Mouse (Mus musculus) stomach, embryonic 15.5 days (tissue): ENCODE data around the gene Ubtf. TPM values are rescaled to one million over a fixed set of nuclear protein-coding genes. Genes with fewer than 3 reads are reported as not detected.
A peak's percentile ranks its signal among the peaks of the same experiment; 100 is the strongest.
"Not testable (repeated sequence)": the region's sequence is repeated elsewhere in the genome, so short reads cannot be mapped to it uniquely, and the experiment has no call there.

ENCODE experiments used
- ATAC-seq: fragments of 200-750 bp; cut with Nextera tagmentation; 2 replicates; pipeline ENCODE4 v1.8.0; 2017; ENCODE audit warnings: low read depth, moderate number of reproducible peaks, moderate TSS enrichment; ENCODE audit not compliant: insufficient read depth, low FRiP score
- H3K27ac ChIP-seq: fragments of 300-500 bp; sonication (generic); 2 replicates; pipeline ENCODE4 v1.5.1; 2015; ENCODE audit warnings: mild to moderate bottlenecking, inconsistent platforms
- H3K27me3 ChIP-seq: fragments of 300-500 bp; sonication (generic); replicated peaks from 2 replicates; pipeline ENCODE4 v1.6.1; 2015; ENCODE audit warnings: inconsistent platforms
- H3K36me3 ChIP-seq: fragments of 300-500 bp; sonication (generic); 2 replicates; pipeline ENCODE4 v1.6.1; 2015; ENCODE audit warnings: inconsistent platforms
- H3K4me1 ChIP-seq: fragments of 300-500 bp; sonication (generic); 2 replicates; pipeline ENCODE4 v1.6.1; 2015; ENCODE audit warnings: inconsistent platforms
- H3K4me2 ChIP-seq: fragments of 300-500 bp; sonication (generic); 2 replicates; pipeline ENCODE4 v1.6.1; 2015; ENCODE audit warnings: mild to moderate bottlenecking, inconsistent platforms
- H3K4me3 ChIP-seq: fragments of 300-500 bp; sonication (generic); replicated peaks from 2 replicates; pipeline ENCODE4 v1.5.1; 2015; ENCODE audit warnings: inconsistent platforms
- H3K9ac ChIP-seq: fragments of 300-500 bp; sonication (generic); 2 replicates; pipeline ENCODE4 v1.6.1; 2015; ENCODE audit warnings: inconsistent platforms
- H3K9me3 ChIP-seq: fragments of 300-500 bp; sonication (generic); 2 replicates; pipeline ENCODE4 v1.6.1; 2016; ENCODE audit warnings: inconsistent platforms
- WGBS: fragments of 180-500 bp; shearing (Covaris S2); methylation state at CpG from one replicate; pipeline ENCODE4 v1.1.7; 2015; 5-methylcytosine and 5-hydroxymethylcytosine counted together
- polyA plus RNA-seq: library from polyadenylated mRNA; unstranded; fragments of >200 nt; fragmentation: Nextera tagmentation; extraction: Ambion mirVana; gene quantifications from 2 replicates; pipeline ENCODE4 v1.2.1, GENCODE M21; 2015

The Ubtf gene
- polyA plus RNA-seq, 1 experiment from 2014 or later: 82.7 TPM

DNA sequence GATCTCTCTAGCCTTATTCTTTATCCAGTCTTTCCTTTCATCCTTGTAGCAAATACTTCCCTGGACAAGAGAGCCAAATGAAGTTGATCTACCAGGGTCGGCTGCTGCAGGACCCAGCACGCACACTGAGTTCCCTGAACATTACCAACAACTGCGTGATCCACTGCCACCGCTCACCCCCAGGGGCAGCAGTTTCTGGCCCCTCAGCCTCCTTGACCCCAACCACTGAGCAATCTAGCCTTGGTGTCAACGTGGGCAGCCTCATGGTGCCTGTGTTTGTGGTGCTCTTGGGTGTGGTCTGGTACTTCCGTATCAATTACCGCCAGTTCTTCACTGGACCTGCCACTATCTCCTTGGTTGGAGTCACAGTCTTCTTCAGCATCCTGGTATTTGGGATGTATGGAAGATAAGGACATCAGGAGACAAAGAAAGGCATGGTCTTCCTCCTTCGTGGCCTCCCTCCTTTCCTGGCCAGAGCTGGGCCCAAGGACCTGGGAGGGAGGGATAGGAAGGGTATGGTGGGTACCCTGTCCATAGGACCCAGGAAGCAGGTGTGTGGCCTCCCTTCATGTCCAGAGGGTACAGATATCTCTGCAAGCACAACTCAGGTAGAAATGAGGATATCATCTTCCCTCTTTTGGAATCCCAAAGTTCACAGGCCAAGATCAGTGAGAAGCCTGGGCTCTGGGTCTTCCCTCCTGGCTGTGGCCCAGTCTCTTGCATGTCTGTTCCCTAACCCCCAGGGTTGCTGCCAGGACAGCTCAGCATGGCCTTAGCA is 31.3 kb downstream of the Ubtf start:
- 84% methylated on average over 8 of the region's 8 CpGs for WGBS
- no peaks in the 10 kb centered on the region for H3K27me3 ChIP-seq
- H3K4me1 ChIP-seq: peaks cover 20% of the 10 kb centered on the region; the same call in 1 of the 2 replicates
- H3K36me3 ChIP-seq: peaks cover 44% of the 10 kb centered on the region
- H3K9me3 ChIP-seq: no peaks in the 10 kb centered on the region
- H3K27ac ChIP-seq: no peak overlapping the region
- no peak for ATAC-seq
- H3K4me3 ChIP-seq: no peak overlapping the region
- H3K4me2 ChIP-seq: no peak overlapping the region
- no peak overlapping the region for H3K9ac ChIP-seq

DNA sequence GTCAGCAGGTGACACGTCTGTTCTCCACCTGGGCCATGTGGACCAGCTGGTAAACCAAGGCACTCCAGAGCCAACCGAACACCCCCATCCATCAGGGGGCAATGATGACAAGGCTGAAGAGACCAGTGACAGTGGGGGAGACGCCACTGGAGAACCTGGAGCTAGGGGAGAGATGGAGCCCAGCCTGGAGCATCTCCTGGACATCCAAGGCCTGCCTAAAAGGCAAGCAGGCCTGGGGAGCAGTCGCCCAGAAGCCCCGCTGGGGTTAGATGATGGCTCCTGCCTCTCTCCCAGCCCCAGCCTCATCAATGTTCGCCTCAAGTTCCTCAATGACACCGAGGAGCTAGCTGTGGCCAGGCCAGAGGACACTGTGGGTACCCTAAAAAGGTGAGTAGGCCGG is 32.1 kb downstream of the Ubtf start:
- Histone ChIP-seq H3K9ac (no peak overlapping the region), H3K4me3 (no peak overlapping the region; the same call in 1 of the 2 replicates), H3K36me3 (peaks cover 37% of the 10 kb centered on the region), H3K27me3 (no peaks in the 10 kb centered on the region), H3K4me2 (no peak overlapping the region), H3K27ac (no peak overlapping the region), H3K9me3 (no peaks in the 10 kb centered on the region), H3K4me1 (peaks cover 20% of the 10 kb centered on the region; the same call in 1 of the 2 replicates)
- 84% methylated on average over 8 of the region's 8 CpGs for WGBS
- no peak for ATAC-seq

DNA sequence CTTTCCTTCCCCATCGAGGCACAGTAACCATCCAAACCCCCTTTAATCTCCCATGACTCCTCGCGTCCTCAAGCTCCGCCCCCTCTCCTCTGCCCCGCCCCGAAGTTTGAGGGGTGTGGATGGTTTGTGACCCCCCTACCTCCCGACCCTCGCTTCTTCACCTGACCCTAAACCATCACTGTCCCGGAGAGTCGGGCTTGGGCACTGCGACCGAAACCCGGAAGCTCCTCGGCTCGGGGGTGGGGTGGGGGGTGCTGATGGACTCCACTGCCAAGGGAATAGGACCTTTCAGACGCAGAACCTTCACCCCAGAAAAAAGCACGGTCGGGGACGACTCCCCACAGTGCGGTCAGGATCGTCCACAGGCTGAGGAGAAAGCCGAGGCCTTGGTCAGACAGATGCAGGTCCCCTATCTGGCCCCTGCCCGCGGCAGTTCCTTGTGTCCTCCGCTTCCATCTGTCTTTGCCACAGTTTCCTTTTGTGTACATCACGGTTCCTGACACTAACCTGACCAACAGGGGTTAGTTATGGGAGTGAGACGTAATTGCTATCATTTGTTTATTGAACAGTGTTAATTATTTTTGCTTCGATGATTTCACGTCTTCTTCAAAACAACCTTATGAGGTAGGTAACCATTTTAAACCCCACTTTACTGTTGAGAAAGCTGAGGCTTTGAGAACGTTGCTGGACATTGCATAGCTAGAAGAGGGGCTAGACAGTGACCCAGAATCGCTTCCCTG is 34.3 kb downstream of the Ubtf start:
- Histone ChIP-seq H3K4me2 (peak overlapping the region; percentile 69), H3K4me1 (peaks cover 20% of the 10 kb centered on the region; the same call in 1 of the 2 replicates), H3K27ac (peak overlapping the region; percentile 88), H3K27me3 (no peaks in the 10 kb centered on the region), H3K9me3 (no peaks in the 10 kb centered on the region), H3K36me3 (peaks cover 17% of the 10 kb centered on the region), H3K9ac (peak overlapping the region; percentile 76), H3K4me3 (peak overlapping the region; percentile 71)
- WGBS: 2% methylated on average over 31 of the region's 31 CpGs
- ATAC-seq: peak; percentile 69

DNA sequence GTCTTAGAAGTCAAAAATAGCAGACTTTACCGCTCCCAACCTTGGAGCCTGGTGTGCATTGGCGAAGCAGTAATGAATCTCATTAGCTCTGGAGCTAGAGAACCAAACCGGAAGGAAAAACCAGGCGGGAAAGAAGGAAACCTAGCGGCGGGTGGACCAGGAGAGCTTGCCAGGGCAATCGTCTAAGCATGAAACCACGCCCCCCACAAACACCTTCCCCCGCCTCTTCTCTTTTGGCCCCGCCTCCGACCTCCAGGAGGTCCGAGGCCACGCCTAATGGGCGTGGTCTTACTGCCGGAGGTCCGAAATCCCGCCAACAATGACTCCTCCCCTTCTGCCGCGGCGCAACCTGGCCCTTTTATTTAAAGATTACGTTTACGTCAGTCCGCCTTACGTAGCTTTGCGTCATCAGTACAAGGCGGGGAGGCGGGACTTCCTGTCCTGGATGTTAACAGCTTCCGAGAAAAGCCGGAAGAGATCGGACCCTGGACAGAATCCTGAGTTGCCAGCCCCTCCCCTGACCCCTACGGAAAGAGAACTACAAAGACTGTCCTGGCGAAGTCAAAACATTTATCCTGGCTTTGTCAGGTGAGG is 34.9 kb downstream of the Ubtf start, which contains the start of gene Tmub2:
Gene Tmub2, plus strand, starts transcription at position 431 of the 594 bp plus-strand sequence.
- Histone ChIP-seq H3K4me1 (peaks cover 15% of the 10 kb centered on the region; the same call in 1 of the 2 replicates), H3K9ac (peak within 1 kb of the TSS; percentile 76), H3K9me3 (no peaks in the 10 kb centered on the region), H3K36me3 (peaks cover 17% of the 10 kb centered on the region), H3K4me2 (peak within 1 kb of the TSS; percentile 69), H3K27ac (peak within 1 kb of the TSS; percentile 88), H3K4me3 (peak within 1 kb of the TSS; percentile 71), H3K27me3 (no peaks in the 10 kb centered on the region)
- WGBS: under 1% methylated on average over 32 of the region's 32 CpGs
- peak; percentile 92 for ATAC-seq

DNA sequence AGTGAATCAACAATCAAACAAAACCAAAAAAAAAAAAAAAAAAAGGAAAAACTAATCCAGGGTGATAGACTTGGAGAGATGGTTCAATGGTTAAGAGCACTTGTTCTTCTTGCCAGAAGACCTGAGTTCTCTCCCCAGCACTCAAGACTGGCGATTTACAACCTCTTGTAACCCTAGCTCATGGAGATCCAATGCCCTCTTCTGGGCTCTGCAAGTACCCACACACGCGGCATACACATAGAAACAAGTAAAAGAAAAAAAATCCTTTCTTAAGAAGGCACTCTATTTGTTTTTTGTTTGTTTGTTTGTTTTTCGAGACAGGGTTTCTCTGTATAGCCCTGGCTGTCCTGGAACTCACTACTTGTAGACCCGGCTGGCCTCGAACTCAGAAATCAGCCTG is 35.6 kb downstream of the Ubtf start:
- H3K27ac ChIP-seq: peak overlapping the region; percentile 88
- no peaks in the 10 kb centered on the region for H3K27me3 ChIP-seq
- no peak for ATAC-seq
- no peaks in the 10 kb centered on the region for H3K9me3 ChIP-seq
- peak overlapping the region; percentile 71 for H3K4me3 ChIP-seq
- peak overlapping the region; percentile 69 for H3K4me2 ChIP-seq
- H3K4me1 ChIP-seq: 0 out of 2 replicates have a peak, but pooled peaks cover 9% of the 10 kb centered on the region
- whole genome bisulfite sequencing: 79% methylated on average over 6 of the region's 6 CpGs
- H3K36me3 ChIP-seq: peaks cover 16% of the 10 kb centered on the region
- no peak overlapping the region for H3K9ac ChIP-seq

DNA sequence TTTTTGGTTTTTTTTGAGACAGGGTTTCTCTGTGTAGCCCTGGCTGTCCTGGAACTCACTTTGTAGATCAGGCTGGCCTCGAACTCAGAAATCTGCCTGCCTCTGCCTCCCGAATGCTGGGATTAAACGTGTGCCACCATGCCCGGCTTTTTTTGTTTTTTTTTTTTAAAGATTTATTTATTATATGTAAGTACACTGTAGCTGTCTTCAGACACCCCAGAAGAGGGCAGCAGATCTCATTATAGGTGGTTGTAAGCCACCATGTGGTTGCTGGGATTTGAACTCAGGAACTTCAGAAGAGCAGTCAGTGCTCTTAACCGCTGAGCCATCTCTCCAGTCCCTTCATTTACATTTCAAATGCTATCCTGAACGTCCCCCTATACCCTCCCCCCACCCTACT is 39.3 kb downstream of the Ubtf start:
- not testable (repeated sequence) for H3K9me3 ChIP-seq, H3K36me3 ChIP-seq, ATAC-seq, H3K27me3 ChIP-seq, H3K27ac ChIP-seq, H3K4me3 ChIP-seq, H3K9ac ChIP-seq, H3K4me2 ChIP-seq
- 76% methylated on average over 6 of the region's 6 CpGs for whole genome bisulfite sequencing
- peaks cover 13% of the 10 kb centered on the region; the same call in 1 of the 2 replicates for H3K4me1 ChIP-seq

DNA sequence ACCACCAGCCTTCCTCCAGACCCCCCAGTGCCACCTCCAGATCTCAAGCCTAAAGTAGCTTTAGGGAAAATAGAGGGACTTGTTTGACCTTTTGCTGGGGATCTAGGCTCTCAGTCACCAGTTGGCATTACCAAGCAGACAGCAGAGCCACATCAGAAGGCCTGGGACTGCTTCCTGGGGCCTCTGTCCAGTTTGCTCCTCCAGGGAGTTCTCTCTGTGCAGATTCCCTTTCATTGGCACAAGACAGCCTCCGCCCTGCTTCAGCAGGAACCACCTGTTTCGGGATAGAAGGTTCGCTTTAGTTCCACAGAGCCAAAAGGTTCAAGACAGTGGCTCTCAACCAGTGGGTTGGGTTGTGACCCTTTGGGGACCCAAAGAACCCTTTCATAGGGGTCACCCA is 39.9 kb downstream of the Ubtf start:
- 82% methylated on average over 3 of the region's 3 CpGs for WGBS
- no peaks in the 10 kb centered on the region for H3K9me3 ChIP-seq
- H3K4me2 ChIP-seq: no peak overlapping the region
- no peaks in the 10 kb centered on the region for H3K36me3 ChIP-seq
- H3K27me3 ChIP-seq: no peaks in the 10 kb centered on the region
- no peak overlapping the region for H3K9ac ChIP-seq
- H3K4me1 ChIP-seq: peaks cover 13% of the 10 kb centered on the region; the same call in 1 of the 2 replicates
- ATAC-seq: no peak
- no peak overlapping the region for H3K27ac ChIP-seq
- H3K4me3 ChIP-seq: no peak overlapping the region

DNA sequence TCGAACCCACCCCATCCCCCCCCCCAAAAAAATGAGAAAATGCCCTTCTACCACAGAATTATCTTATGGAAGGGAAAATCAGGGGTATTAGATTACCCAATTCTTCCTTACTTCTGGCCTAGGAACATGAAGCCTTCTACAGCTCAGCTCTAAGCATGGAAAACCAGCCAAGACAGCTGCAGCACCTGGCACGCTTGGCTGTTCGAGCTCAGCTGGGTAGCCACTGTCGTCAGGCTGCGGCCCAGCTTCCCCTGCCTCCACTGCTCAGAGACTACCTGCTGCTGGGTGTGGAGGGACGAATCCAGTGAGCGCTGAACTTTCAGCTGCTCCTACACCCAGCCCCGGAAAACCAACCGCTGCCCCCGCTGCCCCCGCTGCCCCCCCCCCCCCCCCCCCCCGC is 41.8 kb downstream of the Ubtf start:
- H3K36me3 ChIP-seq: no peaks in the 10 kb centered on the region
- H3K27me3 ChIP-seq: no peaks in the 10 kb centered on the region
- H3K9ac ChIP-seq: no peak overlapping the region
- no peaks in the 10 kb centered on the region for H3K9me3 ChIP-seq
- H3K4me2 ChIP-seq: no peak overlapping the region
- no peak overlapping the region for H3K27ac ChIP-seq
- H3K4me1 ChIP-seq: peaks cover 13% of the 10 kb centered on the region; the same call in 1 of the 2 replicates
- WGBS: 71% methylated on average over 11 of the region's 12 CpGs
- no peak overlapping the region for H3K4me3 ChIP-seq
- no peak for ATAC-seq

DNA sequence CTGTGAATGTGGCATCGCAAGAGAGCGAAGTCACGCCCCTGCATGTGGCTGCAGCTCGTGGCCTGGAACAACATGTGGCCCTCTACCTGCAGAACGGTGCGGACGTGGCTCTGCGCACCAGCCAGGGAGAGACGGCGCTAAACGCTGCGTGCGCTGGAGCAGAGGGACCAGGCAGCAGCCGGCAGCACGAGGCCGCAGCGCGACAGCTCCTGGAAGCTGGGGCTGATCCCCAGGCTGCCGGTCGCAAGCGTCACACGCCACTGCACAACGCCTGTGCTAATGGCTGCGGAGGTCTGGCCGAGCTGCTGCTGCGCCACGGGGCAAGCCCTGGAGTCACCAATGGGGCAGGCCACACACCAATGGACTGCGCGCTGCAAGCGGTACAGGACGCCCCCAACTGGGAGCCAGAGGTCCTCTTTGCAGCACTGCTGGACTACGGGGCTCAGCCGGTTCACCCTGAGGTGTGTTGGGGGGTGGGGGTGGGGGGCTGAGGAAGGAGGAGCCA is 43.1 kb downstream of the Ubtf start:
- no peaks in the 10 kb centered on the region for H3K36me3 ChIP-seq
- peak overlapping the region; percentile 72 for H3K4me2 ChIP-seq
- no peaks in the 10 kb centered on the region for H3K27me3 ChIP-seq
- ATAC-seq: peak; percentile 75
- peaks cover 13% of the 10 kb centered on the region; the same call in 1 of the 2 replicates for H3K4me1 ChIP-seq
- H3K27ac ChIP-seq: no peak overlapping the region
- H3K9me3 ChIP-seq: no peaks in the 10 kb centered on the region
- peak overlapping the region; percentile 21; the same call in 1 of the 2 replicates for H3K9ac ChIP-seq
- peak overlapping the region; percentile 34 for H3K4me3 ChIP-seq
- WGBS: under 1% methylated on average over 33 of the region's 33 CpGs

DNA sequence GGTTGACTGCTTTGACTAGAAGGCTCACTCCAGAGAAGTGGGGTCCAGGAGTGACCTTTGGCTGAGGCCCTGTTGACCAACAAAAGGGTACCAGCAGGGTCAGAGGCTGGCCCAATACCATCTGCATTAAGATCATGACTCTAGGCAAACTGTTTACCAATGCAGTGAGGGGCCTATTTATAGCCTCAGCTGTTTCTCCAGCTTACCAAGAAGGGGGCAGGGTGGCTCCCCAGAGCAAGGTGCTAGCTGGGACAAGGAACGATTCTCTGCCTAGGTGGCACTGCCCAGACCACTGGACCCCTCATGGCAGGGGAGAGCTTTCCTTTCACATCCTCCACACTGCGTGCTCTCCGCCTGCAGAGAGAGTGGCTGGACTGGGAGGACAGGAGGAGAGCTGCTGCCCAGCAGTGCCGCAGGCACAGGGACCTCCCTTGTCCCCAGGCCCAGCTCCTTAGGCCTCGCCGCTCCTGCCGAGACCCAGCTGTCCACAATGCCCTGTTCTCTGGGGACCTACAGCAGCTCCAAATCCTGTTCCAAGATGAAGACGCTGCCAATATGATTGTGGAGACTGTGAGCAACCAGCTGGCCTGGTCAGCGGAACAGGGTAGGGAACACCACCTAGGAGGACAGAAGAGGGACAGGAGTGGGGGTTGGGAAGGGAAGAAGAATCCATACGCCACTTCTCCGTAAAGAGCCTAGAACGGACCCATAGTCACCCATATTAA is 50.9 kb downstream of the Ubtf start, which contains the start of gene Asb16:
Gene Asb16, plus strand, starts transcription at position 224 of the 725 bp plus-strand sequence.
- no peak within 1 kb of the TSS for H3K9ac ChIP-seq
- H3K36me3 ChIP-seq: no peaks in the 10 kb centered on the region
- no peak within 1 kb of the TSS for H3K27ac ChIP-seq
- ATAC-seq: no peak
- H3K4me2 ChIP-seq: no peak within 1 kb of the TSS
- H3K9me3 ChIP-seq: no peaks in the 10 kb centered on the region
- no peak within 1 kb of the TSS for H3K4me3 ChIP-seq
- peaks cover 5% of the 10 kb centered on the region; the same call in 1 of the 2 replicates for H3K4me1 ChIP-seq
- 87% methylated on average over 12 of the region's 12 CpGs for WGBS
- no peaks in the 10 kb centered on the region for H3K27me3 ChIP-seq

DNA sequence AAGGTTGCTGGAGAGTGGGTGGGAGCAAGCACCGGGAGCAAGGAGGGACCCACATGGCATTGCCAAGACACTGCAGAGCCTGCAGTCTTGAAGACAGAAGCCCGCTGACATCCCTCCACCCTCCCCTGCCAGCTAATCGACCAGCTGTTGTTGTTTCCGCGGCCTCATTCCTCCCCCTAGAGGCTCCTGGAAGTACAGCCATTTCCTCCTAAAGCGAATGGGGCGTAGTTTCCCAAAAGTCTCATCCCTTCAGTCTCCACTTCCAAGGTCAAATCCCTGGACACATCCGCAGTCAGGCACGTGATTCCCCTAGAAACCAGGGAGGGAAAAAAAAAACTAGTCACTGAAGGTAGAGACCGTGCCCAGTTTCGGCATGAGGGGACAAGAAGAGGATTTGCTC is 52.1 kb downstream of the Ubtf start:
- H3K27me3 ChIP-seq: no peaks in the 10 kb centered on the region

More for the DNA sequence above, 52.1 kb downstream of the Ubtf start:
- no peak; the same call in 1 of the 2 replicates for ATAC-seq
- Histone ChIP-seq H3K4me2 (0 out of 2 replicates have a peak overlapping the region, but pooled peaks have one; percentile 19), H3K4me1 (peaks cover 5% of the 10 kb centered on the region; the same call in 1 of the 2 replicates), H3K9ac (no peak overlapping the region), H3K27ac (no peak overlapping the region), H3K4me3 (no peak overlapping the region), H3K36me3 (no peaks in the 10 kb centered on the region), H3K9me3 (no peaks in the 10 kb centered on the region)
- WGBS: 7% methylated on average over 11 of the region's 11 CpGs
